ENCODE assay signal across 22 mouse cellular contexts in genomic region chr16:91188304-91188703, GRCm38 (mm10). TPM values are rescaled to one million over a fixed set of nuclear protein-coding genes. Genes with fewer than 3 reads are reported as not detected.
DNase-seq lines count a peak whose midpoint lies in the region; TF ChIP-seq lines count a peak whose summit lies in the region.
"Had no signal": no experiment of that assay in that cellular context is flagged by ENCODE, and none has a peak within 500 bp of the region (broad histone marks: within the 10 kb centered on the region; RNA-seq: fewer than 3 reads in every experiment).

No protein-coding gene starts in this region.

- peaks cover 11% of the 10 kb centered on the region; the same call in 1 of the 2 replicates for H3K4me1 ChIP-seq in small intestine, adult 2 months (ENCODE audit: control insufficient read depth, insufficient read depth, insufficient read length, low read length)
- H3K4me1 ChIP-seq: embryonic facial prominence, embryonic 13.5 days; embryonic facial prominence, embryonic 15.5 days had no signal

- DNase-seq in 416B (ENCODE audit: low read depth) (peak; percentile 21), MEL-GATA-1-ER (ENCODE audit: extremely low read depth, low read depth) (peak; percentile 32)
- no peak for DNase-seq in gastrocnemius, adult 18-20 months (ENCODE audit: low spot score)
- DNase-seq in lung, postnatal 4 days: no peak
- DNase-seq: adrenal gland, adult 2 months; adrenal gland, postnatal 10 days; adrenal gland, postnatal 25 days; cerebellum, adult 11 months; cerebellum, adult 18-20 months; cerebellum, adult 8-10 months; cerebellum, adult 9-11 months; cerebellum, postnatal 14 days; cerebellum, postnatal 36 days; embryo, embryonic 11 days had no signal

- no peaks in the 10 kb centered on the region for H3K27me3 ChIP-seq in small intestine, adult 2 months (ENCODE audit: control insufficient read depth, insufficient read depth, low read length)

- 60% methylated on average over 12 of the region's 12 CpGs for WGBS in small intestine, adult 2 months

- no peak overlapping the region for H3K4me3 ChIP-seq in small intestine, adult 2 months (ENCODE audit: low read depth, low read length)
- H3K4me3 ChIP-seq: embryonic facial prominence, embryonic 13.5 days; embryonic facial prominence, embryonic 15.5 days; erythroblast, embryonic 14.5 days; forebrain, embryonic 10.5 days; forebrain, embryonic 12.5 days had no signal

- peak overlapping the region; percentile 38; the same call in 1 of the 2 replicates for H3K27ac ChIP-seq in small intestine, adult 2 months (ENCODE audit: insufficient read depth, low read depth, low read length)
- H3K27ac ChIP-seq: embryonic facial prominence, embryonic 13.5 days; embryonic facial prominence, embryonic 15.5 days; forebrain, embryonic 12.5 days had no signal

- no peak for TF ChIP-seq POLR2A in small intestine, adult 2 months (IDR thresholded peaks at IDR 0.05; ENCODE audit: low read depth, low read length)

- H3K36me3 ChIP-seq in small intestine, adult 2 months (ENCODE audit: control insufficient read depth, insufficient read depth, low read length): no peaks in the 10 kb centered on the region
- H3K36me3 ChIP-seq: embryonic facial prominence, embryonic 13.5 days; embryonic facial prominence, embryonic 15.5 days; forebrain, embryonic 10.5 days; forebrain, embryonic 12.5 days had no signal

- no peak for TF ChIP-seq CTCF in small intestine, adult 2 months (IDR thresholded peaks at IDR 0.05; ENCODE audit: extremely low read depth, insufficient read length, insufficient replicate concordance, low read depth, low read length)

RNA-seq across cellular contexts. Expression of gene Olig2, which starts 37.0 kb away (rescaled TPM):
- not detected in 2 replicates for polyA plus RNA-seq in small intestine, adult 2 months (2012; rRNA removed)
- total RNA-seq in gastrocnemius, adult 18-20 months (2021): not detected
- total RNA-seq: adrenal gland, adult 2 months; adrenal gland, postnatal 10 days; adrenal gland, postnatal 25 days; common myeloid progenitor, adult 5-6 weeks had no signal
- polyA plus RNA-seq: adrenal gland, adult 2 months; C2C12; erythroblast, embryonic 14.5 days had no signal

Comparison
In these comparisons a context has a peak if more than half of its experiments do, and no peak if none do; other contexts are left out.
1. DNase-seq: peak in 416B (single experiment) and MEL-GATA-1-ER (single experiment); none in gastrocnemius, adult 18-20 months (single experiment) and lung, postnatal 4 days (0 of 2).